Mouse (Mus musculus) B cell, adult 2 months (primary cell): ENCODE results near the gene 1700019D03Rik.
"Not testable (repeated sequence)": the region's sequence is repeated elsewhere in the genome, so short reads cannot be mapped to it uniquely, and the experiment has no call there.

ENCODE experiments used
- DNase-seq, 2 experiments: peaks; one replicate each; pipeline ENCODE4 v3.0.0; 2022

Gene 1700019D03Rik

DNA sequence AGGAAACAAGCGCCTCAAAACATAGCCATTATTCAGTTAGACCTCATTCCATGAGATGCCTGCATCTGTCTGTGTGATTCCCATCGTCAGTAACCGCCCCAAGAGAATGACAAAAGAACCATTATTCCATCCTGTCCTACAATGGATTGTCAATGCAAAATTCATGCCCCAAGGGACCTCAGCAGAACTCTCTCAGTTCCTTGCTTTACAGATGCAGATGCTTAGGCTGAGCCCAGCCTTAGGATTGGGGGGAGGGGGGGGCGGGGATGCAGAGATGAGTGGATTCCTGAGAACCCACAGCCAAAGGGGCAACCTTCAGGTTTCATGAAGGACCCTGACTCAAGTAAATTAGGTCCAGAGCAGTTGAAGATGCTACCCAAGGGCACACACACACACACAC, 66.4 kb downstream of the 1700019D03Rik start:
- peak; percentile 17 to 32 for DNase-seq

- DNase-seq: peak; percentile 66
Measured at GRCm38 (mm10) chr1:52952551-52953397, 67.2 kb downstream of the 1700019D03Rik start.

- DNase-seq: peak in 1 of 2 experiments; percentile 17
Measured at GRCm38 (mm10) chr1:52952143-52952542, 67.8 kb downstream of the 1700019D03Rik start.

- DNase-seq: no peak
Measured at GRCm38 (mm10) chr1:52951146-52951868, 68.7 kb downstream of the 1700019D03Rik start.

DNA sequence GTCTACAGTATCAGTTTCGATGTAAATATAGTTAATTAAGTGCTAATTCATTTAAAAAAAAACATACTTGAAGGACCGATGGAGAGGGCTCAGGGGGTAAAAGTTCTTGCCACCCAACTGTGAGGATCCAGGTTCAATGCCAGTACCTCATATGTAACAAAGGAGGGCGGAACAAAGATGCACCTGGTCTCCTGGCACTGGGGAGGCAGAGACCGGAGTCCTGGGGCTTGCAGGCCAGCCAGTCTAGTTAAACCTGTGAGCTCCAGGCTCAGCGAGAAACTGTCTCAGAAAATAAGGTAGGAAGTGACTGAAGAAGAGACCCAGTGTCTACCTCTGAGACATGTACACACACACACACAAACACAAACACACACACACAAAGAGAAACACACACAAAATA, 72.1 kb downstream of the 1700019D03Rik start:
- no peak for DNase-seq

DNA sequence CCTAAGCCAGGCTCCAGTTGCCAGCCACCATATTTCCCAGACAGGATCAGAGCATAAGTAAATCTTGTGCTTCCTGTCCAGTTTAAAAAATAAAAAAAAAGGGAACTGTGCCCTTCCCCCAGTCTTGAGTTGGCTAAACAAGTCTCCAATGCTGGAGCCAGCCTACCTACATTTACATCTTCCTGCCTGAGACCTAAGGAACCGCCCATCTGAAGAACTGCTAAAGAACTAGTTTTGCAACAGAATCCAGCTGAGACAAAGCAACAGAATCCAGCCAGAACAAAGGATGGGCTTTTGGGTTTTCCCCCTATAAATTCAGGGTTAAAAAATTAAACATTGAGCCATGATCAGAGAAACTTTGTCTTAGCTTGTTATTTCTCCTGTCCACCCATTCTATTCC, 81.0 kb downstream of the 1700019D03Rik start:
- DNase-seq: no peak

DNA sequence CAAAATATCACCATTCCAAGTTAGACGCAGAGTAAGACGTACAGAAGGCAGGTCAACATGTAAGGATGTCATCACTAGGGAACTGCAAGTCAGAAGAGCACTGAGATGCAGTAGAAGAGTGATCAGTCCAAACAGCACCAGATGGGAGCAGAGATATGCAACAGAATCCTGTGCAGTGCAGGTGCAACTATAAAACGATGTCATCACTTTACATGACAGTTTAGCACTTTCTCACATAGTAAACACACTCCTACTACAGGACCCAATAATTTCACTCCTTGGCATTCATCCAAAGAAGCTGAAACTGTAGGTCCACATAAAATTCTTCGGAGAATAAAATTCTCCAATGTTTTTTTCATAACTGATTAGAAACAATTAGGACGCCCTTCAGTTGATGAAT, 85.5 kb downstream of the 1700019D03Rik start:
- no peak for DNase-seq

- DNase-seq: not testable (repeated sequence)
Measured at GRCm38 (mm10) chr1:52924482-52924881, 95.5 kb downstream of the 1700019D03Rik start.

DNA sequence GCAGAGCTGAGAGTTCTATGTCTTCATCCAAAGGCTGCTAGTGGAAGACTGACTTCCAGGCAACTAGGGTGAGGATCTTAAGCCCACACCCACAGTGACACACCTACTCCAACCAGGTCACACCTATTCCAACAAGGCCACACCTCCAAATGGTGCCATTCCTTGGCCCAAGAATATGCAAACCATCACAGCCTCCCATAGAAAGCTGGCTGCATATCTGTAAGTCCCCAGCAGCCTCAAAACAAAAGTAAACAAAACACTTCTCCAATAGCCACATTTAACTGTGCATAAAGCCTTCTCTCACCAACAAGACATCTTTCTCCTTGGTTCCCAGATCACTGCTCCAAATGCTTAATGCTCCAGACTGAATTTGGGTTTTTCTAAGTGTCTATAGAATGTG, 101.1 kb downstream of the 1700019D03Rik start:
- DNase-seq: not testable (repeated sequence)

DNA sequence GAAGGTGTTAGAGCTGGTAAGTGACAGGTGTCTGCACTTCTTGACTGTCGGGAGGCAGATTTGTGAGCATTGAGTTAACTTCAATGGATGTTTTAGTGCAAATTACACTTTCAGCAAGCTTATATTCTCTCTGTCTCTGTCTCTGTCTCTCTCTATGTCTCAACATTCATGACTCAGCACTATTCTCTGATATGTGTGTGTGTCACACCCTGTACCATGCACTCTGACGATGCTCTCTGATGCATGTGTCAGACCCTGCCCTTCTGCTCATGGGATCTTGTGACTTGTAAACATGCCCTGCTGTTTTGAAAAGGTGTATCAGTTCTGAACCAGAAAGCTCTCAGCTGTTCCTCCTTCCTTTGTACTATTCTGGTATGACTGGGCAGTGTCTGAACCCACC, 103.3 kb downstream of the 1700019D03Rik start:
- DNase-seq: no peak

DNA sequence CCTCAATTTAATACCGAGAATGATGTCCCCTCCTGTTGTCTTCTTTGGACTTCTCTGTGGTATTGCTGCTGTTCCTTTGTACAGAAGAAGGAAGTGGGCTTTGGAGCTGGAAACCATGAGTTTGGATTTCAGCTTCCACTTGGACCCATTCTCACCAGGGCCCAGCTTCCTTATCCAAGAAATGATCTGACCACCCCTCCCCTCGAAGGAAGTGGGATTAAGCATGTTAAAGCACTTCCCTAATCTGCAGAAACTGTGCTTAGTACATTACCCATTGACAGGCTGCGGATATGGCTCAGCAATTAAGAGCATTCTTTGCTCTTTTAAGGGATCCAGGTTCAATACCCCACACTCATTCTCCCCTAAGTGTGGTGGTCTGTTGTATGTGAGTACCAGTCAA, 110.2 kb downstream of the 1700019D03Rik start:
- DNase-seq: no peak

- no peak for DNase-seq
Measured at GRCm38 (mm10) chr1:52884208-52884607, 135.8 kb downstream of the 1700019D03Rik start.
